Comparison of ENCODE assay signal across 12 mouse cellular contexts in genomic region chr1:192830444-192830843, GRCm38 (mm10). TPM values are rescaled to one million over a fixed set of nuclear protein-coding genes. Genes with fewer than 3 reads are reported as not detected.
A peak's percentile ranks its signal among the peaks of the same experiment; 100 is the strongest.
DNase-seq lines count a peak whose midpoint lies in the region; ATAC-seq lines count a peak whose summit lies in the region.
"Had no signal": no experiment of that assay in that cellular context is flagged by ENCODE, and none has a peak within 500 bp of the region (broad histone marks: within the 10 kb centered on the region; RNA-seq: fewer than 3 reads in every experiment).

No protein-coding gene starts in this region.

- peak overlapping the region; percentile 62 for H3K27ac ChIP-seq in lung, embryonic 16.5 days (ENCODE audit: low read length)
- H3K27ac ChIP-seq in midbrain, embryonic 10.5 days (replicated peaks), result peak overlapping the region; percentile 57
- H3K27ac ChIP-seq in liver, embryonic 12.5 days, result no peak overlapping the region

- no peak for DNase-seq in lung, postnatal 14 days
- DNase-seq in kidney, adult 18-20 months, result peak; percentile 52
- peak; percentile 40 for DNase-seq in midbrain, embryonic 10.5 days (ENCODE audit: low spot score)
- peak; percentile 59 for DNase-seq in yolk sac, embryonic 10.5 days (ENCODE audit: low spot score)
- no peak for DNase-seq in thymus, postnatal 14 days
- DNase-seq: cerebellum, postnatal 25 days; lung, postnatal 36 days; thymus, postnatal 25 days had no signal

- WGBS in lung, embryonic 16.5 days, result 23% methylated on average over 6 of the region's 6 CpGs
- 4% methylated on average over 6 of the region's 6 CpGs for WGBS in midbrain, embryonic 10.5 days
- WGBS in liver, embryonic 12.5 days (ENCODE audit: insufficient replicate concordance), result 39% methylated on average over 6 of the region's 6 CpGs

- H3K4me1 ChIP-seq in lung, embryonic 16.5 days (replicated peaks; ENCODE audit: control insufficient read depth, insufficient read depth, low read length), result peaks cover 22% of the 10 kb centered on the region
- peaks cover 60% of the 10 kb centered on the region for H3K4me1 ChIP-seq in midbrain, embryonic 10.5 days
- peaks cover 43% of the 10 kb centered on the region for H3K4me1 ChIP-seq in liver, embryonic 12.5 days

- H3K4me3 ChIP-seq in lung, embryonic 16.5 days (ENCODE audit: low read length), result no peak overlapping the region
- H3K4me3 ChIP-seq in midbrain, embryonic 10.5 days, result no peak overlapping the region
- H3K4me3 ChIP-seq in liver, embryonic 12.5 days, result no peak overlapping the region

- no peaks in the 10 kb centered on the region for H3K36me3 ChIP-seq in lung, embryonic 16.5 days (ENCODE audit: control insufficient read depth, insufficient read depth, low read length)
- H3K36me3 ChIP-seq in midbrain, embryonic 10.5 days, result no peaks in the 10 kb centered on the region
- no peaks in the 10 kb centered on the region for H3K36me3 ChIP-seq in liver, embryonic 12.5 days

- H3K9ac ChIP-seq in lung, embryonic 16.5 days (ENCODE audit: low read length), result no peak overlapping the region
- no peak overlapping the region for H3K9ac ChIP-seq in liver, embryonic 12.5 days

- no peak overlapping the region for H3K4me2 ChIP-seq in lung, embryonic 16.5 days (ENCODE audit: low read depth, low read length)
- no peak overlapping the region for H3K4me2 ChIP-seq in liver, embryonic 12.5 days

- H3K27me3 ChIP-seq in lung, embryonic 16.5 days (ENCODE audit: control insufficient read depth, insufficient read depth, low read depth, low read length), result peaks cover 16% of the 10 kb centered on the region
- peaks cover 94% of the 10 kb centered on the region for H3K27me3 ChIP-seq in midbrain, embryonic 10.5 days (ENCODE audit: low read depth, poor library complexity, severe bottlenecking)
- peaks cover 39% of the 10 kb centered on the region for H3K27me3 ChIP-seq in liver, embryonic 12.5 days (replicated peaks)

- no peak for ATAC-seq in lung, embryonic 16.5 days (ENCODE audit: low read depth)
- no peak for ATAC-seq in liver, embryonic 12.5 days
- ATAC-seq in erythroid progenitor cell, adult 5-6 weeks (replicated peaks; ENCODE audit: low FRiP score, poor library complexity, severe bottlenecking), result no peak

- H3K9me3 ChIP-seq in lung, embryonic 16.5 days (ENCODE audit: control insufficient read depth, low read length), result no peaks in the 10 kb centered on the region
- H3K9me3 ChIP-seq in midbrain, embryonic 10.5 days (replicated peaks), result no peaks in the 10 kb centered on the region
- H3K9me3 ChIP-seq in liver, embryonic 12.5 days (replicated peaks), result no peaks in the 10 kb centered on the region

RNA-seq across cellular contexts. Expression of gene Sertad4, which starts 25.1 kb away (rescaled TPM):
- 6.1 and 9.4 TPM in 2 replicates for polyA plus RNA-seq in lung, embryonic 16.5 days (2015; fragmentation: Nextera tagmentation; extraction: Ambion mirVana)
- polyA plus RNA-seq in midbrain, embryonic 10.5 days (2016; fragmentation: Nextera tagmentation; extraction: Ambion mirVana), result 8.3 and 11.4 TPM in 2 replicates
- 1.8 and 3.6 TPM in 2 replicates for polyA plus RNA-seq in liver, embryonic 12.5 days (2016; fragmentation: Nextera tagmentation; extraction: Ambion mirVana)
- total RNA-seq in erythroid progenitor cell, adult 5-6 weeks (2015; ENCODE audit: low replicate concordance), result not detected in 2 replicates
- 0.39 TPM in 1 of 2 replicates, not detected in the other for total RNA-seq in erythroid progenitor cell, adult 5-6 weeks (2017; ENCODE audit: low replicate concordance)
- total RNA-seq: granulocyte monocyte progenitor cell, adult 5-6 weeks had no signal

RNA-seq across cellular contexts. Expression of gene Hhat, which starts 59.4 kb away (rescaled TPM):
- polyA plus RNA-seq in lung, embryonic 16.5 days (2015; fragmentation: Nextera tagmentation; extraction: Ambion mirVana), result 8.6 and 9.3 TPM in 2 replicates
- polyA plus RNA-seq in midbrain, embryonic 10.5 days (2016; fragmentation: Nextera tagmentation; extraction: Ambion mirVana), result 8.0 and 8.2 TPM in 2 replicates
- polyA plus RNA-seq in liver, embryonic 12.5 days (2016; fragmentation: Nextera tagmentation; extraction: Ambion mirVana), result 2.1 TPM in 2 replicates
- total RNA-seq in erythroid progenitor cell, adult 5-6 weeks (2015; ENCODE audit: low replicate concordance), result not detected in 2 replicates
- 0.51 TPM in 1 of 2 replicates, not detected in the other for total RNA-seq in erythroid progenitor cell, adult 5-6 weeks (2017; ENCODE audit: low replicate concordance)

Comparison
In these comparisons a context has a peak if more than half of its experiments do, and no peak if none do; other contexts are left out.
1. DNase-seq: peak in kidney, adult 18-20 months (single experiment), midbrain, embryonic 10.5 days (single experiment) and yolk sac, embryonic 10.5 days (single experiment); none in lung, postnatal 14 days (single experiment) and thymus, postnatal 14 days (single experiment).